In genomic region chr11:96234906-96235305, GRCm38 (mm10) we compare ENCODE assay signal across 10 mouse cellular contexts. TPM values are rescaled to one million over a fixed set of nuclear protein-coding genes. Genes with fewer than 3 reads are reported as not detected.
DNase-seq lines count a peak whose midpoint lies in the region; ATAC-seq and TF ChIP-seq lines count a peak whose summit lies in the region.
"Had no signal": no experiment of that assay in that cellular context is flagged by ENCODE, and none has a peak within 500 bp of the region (broad histone marks: within the 10 kb centered on the region; RNA-seq: fewer than 3 reads in every experiment).

No protein-coding gene starts in this region.

- H3K4me1 ChIP-seq in hindbrain, embryonic 10.5 days (replicated peaks), result no peaks in the 10 kb centered on the region
- no peaks in the 10 kb centered on the region for H3K4me1 ChIP-seq in hindbrain, embryonic 13.5 days (replicated peaks)
- H3K4me1 ChIP-seq in embryonic facial prominence, embryonic 10.5 days, result no peaks in the 10 kb centered on the region
- H3K4me1 ChIP-seq: embryonic facial prominence, embryonic 13.5 days had no signal

- 3% methylated on average over 12 of the region's 12 CpGs for WGBS in hindbrain, embryonic 10.5 days
- 2% methylated on average over 12 of the region's 12 CpGs for WGBS in hindbrain, embryonic 13.5 days
- WGBS in embryonic facial prominence, embryonic 10.5 days, result 5% methylated on average over 12 of the region's 12 CpGs

- H3K4me2 ChIP-seq in hindbrain, embryonic 13.5 days, result no peak overlapping the region
- H3K4me2 ChIP-seq: embryonic facial prominence, embryonic 13.5 days had no signal

- ATAC-seq in hindbrain, embryonic 13.5 days (ENCODE audit: low FRiP score), result no peak

- DNase-seq in hindbrain, embryonic 10.5 days (ENCODE audit: low spot score), result peak; percentile 56
- DNase-seq in WW6 (ENCODE audit: low read depth, low spot score), result peak; percentile 52
- DNase-seq in embryonic facial prominence, embryonic 10.5 days (ENCODE audit: low spot score), result peak; percentile 68
- peak in 1 of 2 experiments; percentile 62 for DNase-seq in layer of hippocampus, adult 2 months (ENCODE audit: low spot score in 2 of 2)
- DNase-seq in mesoderm, embryonic 11.5 days (ENCODE audit: low read depth, low spot score), result peak; percentile 68
- peak; percentile 6 to 48 for DNase-seq in thymus, postnatal 10 days (ENCODE audit: low spot score in 2 of 2)

- no peaks in the 10 kb centered on the region for H3K9me3 ChIP-seq in hindbrain, embryonic 10.5 days
- peaks cover 4% of the 10 kb centered on the region; the same call in 1 of the 2 replicates for H3K9me3 ChIP-seq in hindbrain, embryonic 13.5 days
- H3K9me3 ChIP-seq in embryonic facial prominence, embryonic 10.5 days, result no peaks in the 10 kb centered on the region
- H3K9me3 ChIP-seq: embryonic facial prominence, embryonic 13.5 days had no signal

- H3ac ChIP-seq in C2C12 (ENCODE audit: control insufficient read depth, insufficient read length, low read depth), result no peak overlapping the region

- no peaks in the 10 kb centered on the region for H3K36me3 ChIP-seq in hindbrain, embryonic 10.5 days
- H3K36me3 ChIP-seq in hindbrain, embryonic 13.5 days, result no peaks in the 10 kb centered on the region
- no peaks in the 10 kb centered on the region for H3K36me3 ChIP-seq in C2C12 (ENCODE audit: control insufficient read depth, insufficient read depth)
- no peaks in the 10 kb centered on the region for H3K36me3 ChIP-seq in embryonic facial prominence, embryonic 10.5 days (replicated peaks)
- H3K36me3 ChIP-seq: embryonic facial prominence, embryonic 13.5 days had no signal

- H3K27me3 ChIP-seq in hindbrain, embryonic 10.5 days (ENCODE audit: insufficient read depth, poor library complexity, severe bottlenecking), result peaks cover 56% of the 10 kb centered on the region
- peaks cover 69% of the 10 kb centered on the region for H3K27me3 ChIP-seq in hindbrain, embryonic 13.5 days
- peaks cover 27% of the 10 kb centered on the region for H3K27me3 ChIP-seq in C2C12 (ENCODE audit: control insufficient read depth, insufficient read depth, insufficient read length)
- peaks cover 55% of the 10 kb centered on the region for H3K27me3 ChIP-seq in embryonic facial prominence, embryonic 10.5 days (replicated peaks; ENCODE audit: low read depth, poor library complexity, severe bottlenecking)

- no peak overlapping the region for H3K27ac ChIP-seq in hindbrain, embryonic 10.5 days
- no peak overlapping the region for H3K27ac ChIP-seq in hindbrain, embryonic 13.5 days
- H3K27ac ChIP-seq in embryonic facial prominence, embryonic 10.5 days (replicated peaks), result no peak overlapping the region
- H3K27ac ChIP-seq in layer of hippocampus, adult 2 months, result no peak overlapping the region
- H3K27ac ChIP-seq: embryonic facial prominence, embryonic 13.5 days had no signal

- H3K79me2 ChIP-seq in C2C12 (ENCODE audit: control insufficient read depth, insufficient read depth), result no peaks in the 10 kb centered on the region

- H3K9ac ChIP-seq in hindbrain, embryonic 13.5 days, result no peak overlapping the region
- H3K9ac ChIP-seq: embryonic facial prominence, embryonic 13.5 days had no signal

- no peaks in the 10 kb centered on the region for H3K79me3 ChIP-seq in C2C12 (ENCODE audit: low read depth)

- TF ChIP-seq CTCF in C2C12 (IDR thresholded peaks at IDR 0.05; ENCODE audit: control insufficient read depth, insufficient read depth, insufficient read length), result peak; percentile 84
- TF ChIP-seq CTCF in layer of hippocampus, adult 2 months (conservative IDR thresholded peaks at IDR 0.05), result peak; percentile 85

- no peak overlapping the region for H3K4me3 ChIP-seq in hindbrain, embryonic 10.5 days
- no peak overlapping the region for H3K4me3 ChIP-seq in hindbrain, embryonic 13.5 days
- no peak overlapping the region for H3K4me3 ChIP-seq in C2C12 (ENCODE audit: insufficient read depth, poor library complexity, severe bottlenecking)
- no peak overlapping the region for H3K4me3 ChIP-seq in embryonic facial prominence, embryonic 10.5 days
- no peak overlapping the region for H3K4me3 ChIP-seq in layer of hippocampus, adult 2 months
- H3K4me3 ChIP-seq: embryonic facial prominence, embryonic 13.5 days had no signal

TF ChIP-seq in C2C12, 6 proteins besides CTCF, POLR2A, EP300 and RAD21:
- TF ChIP-seq MYOG (IDR thresholded peaks at IDR 0.05; ENCODE audit: control insufficient read depth, extremely low read depth, insufficient read length), result no peak
- no peak for TF ChIP-seq FOSL1 (IDR thresholded peaks at IDR 0.05; ENCODE audit: insufficient read depth, low read length, poor library complexity, severe bottlenecking)
- no peak for TF ChIP-seq MYOD1 (IDR thresholded peaks at IDR 0.05; ENCODE audit: control insufficient read depth, insufficient read length, low read depth)
- no peak for TF ChIP-seq CEBPB (IDR thresholded peaks at IDR 0.05; ENCODE audit: low read depth)
- no peak for TF ChIP-seq USF1 (IDR thresholded peaks at IDR 0.05; ENCODE audit: low read depth)
- no peak for TF ChIP-seq MAX (IDR thresholded peaks at IDR 0.05)

RNA-seq across cellular contexts. Expression of gene Hoxb9, which starts 36.4 kb away (rescaled TPM):
- not detected in 2 replicates for polyA plus RNA-seq in hindbrain, embryonic 10.5 days (2016; fragmentation: Nextera tagmentation; extraction: Ambion mirVana)
- 4.8 and 7.2 TPM in 2 replicates for polyA plus RNA-seq in hindbrain, embryonic 13.5 days (2015; fragmentation: Nextera tagmentation; extraction: Ambion mirVana)
- not detected for polyA plus RNA-seq in C2C12 (2012; fragmentation: generic; extraction: Trizol)
- not detected in 2 replicates for polyA plus RNA-seq in embryonic facial prominence, embryonic 10.5 days (2016; fragmentation: Nextera tagmentation; extraction: Ambion mirVana)
- total RNA-seq in layer of hippocampus, adult 2 months (2021), result not detected

RNA-seq across cellular contexts. Expression of gene Hoxb13, which starts 40.8 kb away (rescaled TPM):
- polyA plus RNA-seq in hindbrain, embryonic 10.5 days (2016; fragmentation: Nextera tagmentation; extraction: Ambion mirVana), result not detected in 2 replicates
- not detected in 2 replicates for polyA plus RNA-seq in hindbrain, embryonic 13.5 days (2015; fragmentation: Nextera tagmentation; extraction: Ambion mirVana)
- 0.09 TPM for polyA plus RNA-seq in C2C12 (2012; fragmentation: generic; extraction: Trizol)
- polyA plus RNA-seq in embryonic facial prominence, embryonic 10.5 days (2016; fragmentation: Nextera tagmentation; extraction: Ambion mirVana), result not detected in 2 replicates
- not detected for total RNA-seq in layer of hippocampus, adult 2 months (2021)
- polyA plus RNA-seq: embryonic facial prominence, embryonic 13.5 days; limb, embryonic 14.5 days had no signal

RNA-seq across cellular contexts. Expression of gene Hoxb8, which starts 46.8 kb away (rescaled TPM):
- 0.08 TPM in 1 of 2 replicates, not detected in the other for polyA plus RNA-seq in hindbrain, embryonic 10.5 days (2016; fragmentation: Nextera tagmentation; extraction: Ambion mirVana)
- polyA plus RNA-seq in hindbrain, embryonic 13.5 days (2015; fragmentation: Nextera tagmentation; extraction: Ambion mirVana), result 19.2 and 27.2 TPM in 2 replicates
- 0.02 TPM for polyA plus RNA-seq in C2C12 (2012; fragmentation: generic; extraction: Trizol)
- polyA plus RNA-seq in embryonic facial prominence, embryonic 10.5 days (2016; fragmentation: Nextera tagmentation; extraction: Ambion mirVana), result not detected in 2 replicates
- total RNA-seq in layer of hippocampus, adult 2 months (2021), result not detected

RNA-seq across cellular contexts. Expression of gene Hoxb7, which starts 51.5 kb away (rescaled TPM):
- not detected in 2 replicates for polyA plus RNA-seq in hindbrain, embryonic 10.5 days (2016; fragmentation: Nextera tagmentation; extraction: Ambion mirVana)
- 21.5 and 33.2 TPM in 2 replicates for polyA plus RNA-seq in hindbrain, embryonic 13.5 days (2015; fragmentation: Nextera tagmentation; extraction: Ambion mirVana)
- 0.04 TPM for polyA plus RNA-seq in C2C12 (2012; fragmentation: generic; extraction: Trizol)
- not detected in 2 replicates for polyA plus RNA-seq in embryonic facial prominence, embryonic 10.5 days (2016; fragmentation: Nextera tagmentation; extraction: Ambion mirVana)
- total RNA-seq in layer of hippocampus, adult 2 months (2021), result not detected

RNA-seq across cellular contexts. Expression of gene Hoxb6, which starts 57.4 kb away (rescaled TPM):
- polyA plus RNA-seq in hindbrain, embryonic 10.5 days (2016; fragmentation: Nextera tagmentation; extraction: Ambion mirVana), result 0.31 TPM in 1 of 2 replicates, not detected in the other
- 81.9 and 132 TPM in 2 replicates for polyA plus RNA-seq in hindbrain, embryonic 13.5 days (2015; fragmentation: Nextera tagmentation; extraction: Ambion mirVana)
- 0.05 TPM for polyA plus RNA-seq in C2C12 (2012; fragmentation: generic; extraction: Trizol)
- 0.15 TPM in 1 of 2 replicates, not detected in the other for polyA plus RNA-seq in embryonic facial prominence, embryonic 10.5 days (2016; fragmentation: Nextera tagmentation; extraction: Ambion mirVana)
- total RNA-seq in layer of hippocampus, adult 2 months (2021), result not detected

Comparison
In these comparisons a context has a peak if more than half of its experiments do, and no peak if none do; other contexts are left out.
1. RNA of gene Hoxb8, which starts 46.8 kb away (polyA plus RNA-seq): 19.2 to 27.2 TPM in hindbrain, embryonic 13.5 days; 0.08 TPM in hindbrain, embryonic 10.5 days, 0.02 TPM in C2C12 (single experiment) and not detected in embryonic facial prominence, embryonic 10.5 days; every median in the first group is over 10 times any median in the second.